In genomic region chr14:16328531-16328930, GRCm38 (mm10) we compare ENCODE assay signal across 8 mouse cellular contexts. TPM values are rescaled to one million over a fixed set of nuclear protein-coding genes. Genes with fewer than 3 reads are reported as not detected.
DNase-seq lines count a peak whose midpoint lies in the region; ATAC-seq and TF ChIP-seq lines count a peak whose summit lies in the region.

No protein-coding gene starts in this region.

- H3K36me3 ChIP-seq in lung, embryonic 14.5 days (ENCODE audit: insufficient read depth), result no peaks in the 10 kb centered on the region
- no peaks in the 10 kb centered on the region for H3K36me3 ChIP-seq in hindbrain, embryonic 13.5 days
- no peaks in the 10 kb centered on the region for H3K36me3 ChIP-seq in lung, postnatal 0 days (ENCODE audit: insufficient read depth, low read length)

- H3K9ac ChIP-seq in lung, embryonic 14.5 days, result no peak overlapping the region
- H3K9ac ChIP-seq in hindbrain, embryonic 13.5 days, result no peak overlapping the region
- H3K9ac ChIP-seq in lung, postnatal 0 days (replicated peaks; ENCODE audit: low read depth), result no peak overlapping the region

- WGBS in lung, embryonic 14.5 days, result 7% methylated on average over 2 of the region's 2 CpGs
- WGBS in hindbrain, embryonic 13.5 days, result 8% methylated on average over 2 of the region's 2 CpGs
- WGBS in lung, postnatal 0 days, result 17% methylated on average over 2 of the region's 2 CpGs

- no peaks in the 10 kb centered on the region for H3K9me3 ChIP-seq in lung, embryonic 14.5 days (ENCODE audit: low read depth, low read length)
- no peaks in the 10 kb centered on the region for H3K9me3 ChIP-seq in hindbrain, embryonic 13.5 days
- no peaks in the 10 kb centered on the region for H3K9me3 ChIP-seq in lung, postnatal 0 days (ENCODE audit: low read length)

- no peaks in the 10 kb centered on the region for H3K27me3 ChIP-seq in lung, embryonic 14.5 days (ENCODE audit: insufficient read depth, low read length)
- no peaks in the 10 kb centered on the region for H3K27me3 ChIP-seq in hindbrain, embryonic 13.5 days
- no peaks in the 10 kb centered on the region for H3K27me3 ChIP-seq in lung, postnatal 0 days (replicated peaks; ENCODE audit: insufficient read depth, low read length)

- H3K4me3 ChIP-seq in lung, embryonic 14.5 days (ENCODE audit: low read depth, low read length), result no peak overlapping the region
- H3K4me3 ChIP-seq in hindbrain, embryonic 13.5 days, result no peak overlapping the region
- H3K4me3 ChIP-seq in lung, postnatal 0 days (ENCODE audit: low read depth, low read length), result no peak overlapping the region

- peak; percentile 70 for DNase-seq in lung, embryonic 14.5 days
- DNase-seq in lung, postnatal 25 days (ENCODE audit: low spot score), result no peak
- DNase-seq in fibroblast of lung, adult 2 months (ENCODE audit: low read depth), result peak; percentile 72
- DNase-seq in lung, postnatal 0 days (ENCODE audit: low spot score), result peak; percentile 45
- peak; percentile 57 for DNase-seq in testis, postnatal 10 days (ENCODE audit: low spot score)
- no peak for DNase-seq in right cerebral cortex, adult 18-20 months
- DNase-seq in cerebellum, adult 9-11 months, result no peak

- H3K4me1 ChIP-seq in lung, embryonic 14.5 days (ENCODE audit: insufficient read depth), result peaks cover 6% of the 10 kb centered on the region; the same call in 1 of the 2 replicates
- peaks cover 10% of the 10 kb centered on the region; the same call in 1 of the 2 replicates for H3K4me1 ChIP-seq in hindbrain, embryonic 13.5 days (replicated peaks)
- no peaks in the 10 kb centered on the region for H3K4me1 ChIP-seq in lung, postnatal 0 days (ENCODE audit: insufficient read depth, low read depth, low read length)

- H3K27ac ChIP-seq in lung, embryonic 14.5 days (ENCODE audit: low read depth), result peak overlapping the region; percentile 42; the same call in 1 of the 2 replicates
- H3K27ac ChIP-seq in hindbrain, embryonic 13.5 days, result 0 out of 2 replicates have a peak overlapping the region, but pooled peaks have one; percentile 12
- H3K27ac ChIP-seq in lung, postnatal 0 days (ENCODE audit: low read length), result no peak overlapping the region

- peak; percentile 94 for ATAC-seq in lung, embryonic 14.5 days (ENCODE audit: insufficient read depth)
- 0 out of 2 replicates have a peak, but pooled peaks have one; percentile 43 for ATAC-seq in hindbrain, embryonic 13.5 days (ENCODE audit: low FRiP score)
- peak; percentile 76 for ATAC-seq in lung, postnatal 0 days

- no peak overlapping the region for H3K4me2 ChIP-seq in lung, embryonic 14.5 days
- H3K4me2 ChIP-seq in hindbrain, embryonic 13.5 days, result no peak overlapping the region
- no peak overlapping the region for H3K4me2 ChIP-seq in lung, postnatal 0 days (replicated peaks; ENCODE audit: low read depth, low read length)

- no peak for TF ChIP-seq EP300 in lung, postnatal 0 days (IDR thresholded peaks at IDR 0.05)

- no peak for TF ChIP-seq CTCF in lung, embryonic 14.5 days (IDR thresholded peaks at IDR 0.05; ENCODE audit: low read depth)
- TF ChIP-seq CTCF in lung, postnatal 0 days (IDR thresholded peaks at IDR 0.05), result no peak

RNA-seq across cellular contexts. Expression of gene Top2b, which starts 36.4 kb away (rescaled TPM):
- 101 and 103 TPM in 2 replicates for polyA plus RNA-seq in lung, embryonic 14.5 days (2014; fragmentation: Nextera tagmentation; extraction: Ambion mirVana)
- polyA plus RNA-seq in hindbrain, embryonic 13.5 days (2015; fragmentation: Nextera tagmentation; extraction: Ambion mirVana), result 99.5 and 101 TPM in 2 replicates
- 26.3 and 29.5 TPM in 2 replicates for polyA plus RNA-seq in lung, postnatal 0 days (2015; fragmentation: Nextera tagmentation; extraction: Ambion mirVana)

Comparison
In these comparisons a context has a peak if more than half of its experiments do, and no peak if none do; other contexts are left out.
1. DNase-seq: peak in lung, embryonic 14.5 days (single experiment), fibroblast of lung, adult 2 months (single experiment), lung, postnatal 0 days (single experiment) and testis, postnatal 10 days (single experiment); none in lung, postnatal 25 days (single experiment), right cerebral cortex, adult 18-20 months (single experiment) and cerebellum, adult 9-11 months (single experiment).
2. ATAC-seq: peak in every context shown above with its lines; median percentile 94 in lung, embryonic 14.5 days; 76 in lung, postnatal 0 days; 43 in hindbrain, embryonic 13.5 days.